Mouse (Mus musculus) midbrain, embryonic 13.5 days (tissue): ENCODE measurements around the gene Trpv2. TPM values are rescaled to one million over a fixed set of nuclear protein-coding genes. Genes with fewer than 3 reads are reported as not detected.

Experiments
- ATAC-seq: fragments of 200-750 bp; cut with Nextera tagmentation; 2 replicates; pipeline ENCODE4 v1.8.0; 2017; ENCODE audit warnings: mild to moderate bottlenecking, moderate TSS enrichment, moderate library complexity
- H3K27ac ChIP-seq: fragments of 300-500 bp; sonication (generic); 2 replicates; pipeline ENCODE4 v1.5.1; 2015; ENCODE audit warnings: inconsistent platforms, mild to moderate bottlenecking, moderate library complexity
- H3K27me3 ChIP-seq: fragments of 300-500 bp; sonication (generic); 2 replicates; pipeline ENCODE4 v1.6.1; 2015; ENCODE audit warnings: mild to moderate bottlenecking, inconsistent platforms
- H3K36me3 ChIP-seq: fragments of 300-500 bp; sonication (generic); 2 replicates; pipeline ENCODE4 v1.6.1; 2015; ENCODE audit warnings: mild to moderate bottlenecking, inconsistent platforms
- H3K4me1 ChIP-seq: fragments of 300-500 bp; sonication (generic); replicated peaks from 2 replicates; pipeline ENCODE4 v1.6.1; 2015; ENCODE audit warnings: inconsistent platforms
- H3K4me2 ChIP-seq: fragments of 300-500 bp; sonication (generic); replicated peaks from 2 replicates; pipeline ENCODE4 v1.6.1; 2015; ENCODE audit warnings: moderate library complexity, mild to moderate bottlenecking, inconsistent platforms
- H3K4me3 ChIP-seq: fragments of 300-500 bp; sonication (generic); replicated peaks from 2 replicates; pipeline ENCODE4 v1.5.1; 2015; ENCODE audit warnings: mild to moderate bottlenecking, inconsistent platforms
- H3K9ac ChIP-seq: fragments of 300-500 bp; sonication (generic); replicated peaks from 2 replicates; pipeline ENCODE4 v1.6.1; 2015; ENCODE audit warnings: mild to moderate bottlenecking, inconsistent platforms
- H3K9me3 ChIP-seq: fragments of 300-500 bp; sonication (generic); 2 replicates; pipeline ENCODE4 v1.6.1; 2016; ENCODE audit warnings: mild to moderate bottlenecking, inconsistent platforms
- WGBS: fragments of 180-500 bp; shearing (Covaris S2); methylation state at CpG from one replicate; pipeline ENCODE4 v1.1.7; 2015; 5-methylcytosine and 5-hydroxymethylcytosine counted together
- polyA plus RNA-seq: library from polyadenylated mRNA; unstranded; fragments of >200 nt; fragmentation: Nextera tagmentation; extraction: Ambion mirVana; gene quantifications from 2 replicates; pipeline ENCODE4 v1.2.1, GENCODE M21; 2015

Gene Trpv2
- polyA plus RNA-seq, 1 experiment from 2014 or later, result 20.7 TPM

- peaks cover 31% of the 10 kb centered on the region for H3K4me1 ChIP-seq
Measured at GRCm38 (mm10) chr11:62640378-62640777, 66.1 kb downstream of the Trpv2 start.

GRCm38 (mm10) chr11:62642023-62642844 lies 67.9 kb downstream of the Trpv2 start:
- Histone ChIP-seq H3K4me2 (no peak overlapping the region), H3K27me3 (no peaks in the 10 kb centered on the region), H3K4me1 (peaks cover 45% of the 10 kb centered on the region), H3K36me3 (no peaks in the 10 kb centered on the region), H3K9me3 (no peaks in the 10 kb centered on the region), H3K9ac (no peak overlapping the region), H3K27ac (no peak overlapping the region), H3K4me3 (no peak overlapping the region)
- ATAC-seq, result no peak
- WGBS, result 55% methylated on average over 11 of the region's 11 CpGs

More at GRCm38 (mm10) chr11:62640378-62640777, 66.1 kb downstream of the Trpv2 start:
- Histone ChIP-seq H3K9ac (no peak overlapping the region), H3K27ac (no peak overlapping the region), H3K4me2 (no peak overlapping the region), H3K4me3 (no peak overlapping the region), H3K9me3 (no peaks in the 10 kb centered on the region), H3K36me3 (no peaks in the 10 kb centered on the region), H3K27me3 (no peaks in the 10 kb centered on the region)
- no peak for ATAC-seq
- 84% methylated on average over 3 of the region's 3 CpGs for WGBS

GRCm38 (mm10) chr11:62643011-62643631 lies 68.8 kb downstream of the Trpv2 start:
- Histone ChIP-seq H3K4me3 (no peak overlapping the region), H3K27ac (peak overlapping the region; percentile 17; the same call in 1 of the 2 replicates), H3K27me3 (no peaks in the 10 kb centered on the region), H3K4me1 (peaks cover 53% of the 10 kb centered on the region), H3K9ac (0 out of 2 replicates have a peak overlapping the region, but pooled peaks have one; percentile 16), H3K4me2 (no peak overlapping the region), H3K9me3 (no peaks in the 10 kb centered on the region), H3K36me3 (no peaks in the 10 kb centered on the region)
- ATAC-seq, result no peak
- WGBS, result 66% methylated on average over 8 of the region's 8 CpGs

GRCm38 (mm10) chr11:62643681-62644363 lies 69.5 kb downstream of the Trpv2 start:
- 85% methylated on average over 10 of the region's 10 CpGs for WGBS
- no peak overlapping the region for H3K4me3 ChIP-seq
- H3K27ac ChIP-seq, result no peak overlapping the region
- ATAC-seq, result no peak
- no peak overlapping the region for H3K4me2 ChIP-seq
- no peak overlapping the region for H3K9ac ChIP-seq
- H3K36me3 ChIP-seq, result no peaks in the 10 kb centered on the region
- no peaks in the 10 kb centered on the region for H3K9me3 ChIP-seq
- H3K4me1 ChIP-seq, result peaks cover 54% of the 10 kb centered on the region
- H3K27me3 ChIP-seq, result no peaks in the 10 kb centered on the region

GRCm38 (mm10) chr11:62644602-62645336 lies 70.5 kb downstream of the Trpv2 start:
- Histone ChIP-seq H3K36me3 (no peaks in the 10 kb centered on the region), H3K4me2 (peak overlapping the region; percentile 19; the same call in 1 of the 2 replicates), H3K4me1 (peaks cover 61% of the 10 kb centered on the region), H3K9ac (no peak overlapping the region), H3K9me3 (no peaks in the 10 kb centered on the region), H3K4me3 (no peak overlapping the region), H3K27me3 (no peaks in the 10 kb centered on the region), H3K27ac (no peak overlapping the region)
- ATAC-seq, result no peak
- 85% methylated on average over 5 of the region's 5 CpGs for WGBS

GRCm38 (mm10) chr11:62645337-62645675 lies 71.0 kb downstream of the Trpv2 start:
- no peak for ATAC-seq
- no peak overlapping the region for H3K27ac ChIP-seq
- H3K27me3 ChIP-seq, result no peaks in the 10 kb centered on the region
- H3K9ac ChIP-seq, result 0 out of 2 replicates have a peak overlapping the region, but pooled peaks have one; percentile 52
- peak overlapping the region; percentile 99 for H3K4me2 ChIP-seq
- H3K4me3 ChIP-seq, result peak overlapping the region; percentile 81; the same call in 1 of the 2 replicates
- WGBS, result 80% methylated on average over 4 of the region's 4 CpGs
- peaks cover 61% of the 10 kb centered on the region for H3K4me1 ChIP-seq
- no peaks in the 10 kb centered on the region for H3K36me3 ChIP-seq
- no peaks in the 10 kb centered on the region for H3K9me3 ChIP-seq

- Histone ChIP-seq H3K9me3 (no peaks in the 10 kb centered on the region), H3K27ac (peak overlapping the region; percentile 56), H3K4me3 (peak overlapping the region; percentile 81), H3K9ac (peak overlapping the region; percentile 52), H3K36me3 (no peaks in the 10 kb centered on the region), H3K4me1 (peaks cover 61% of the 10 kb centered on the region), H3K27me3 (no peaks in the 10 kb centered on the region), H3K4me2 (peak overlapping the region; percentile 99)
- 45% methylated on average over 8 of the region's 8 CpGs for WGBS
- no peak for ATAC-seq
Measured at GRCm38 (mm10) chr11:62645732-62646494, 71.6 kb downstream of the Trpv2 start.

- WGBS, result 37% methylated on average over 4 of the region's 4 CpGs
- peak overlapping the region; percentile 81 for H3K4me3 ChIP-seq
Measured at GRCm38 (mm10) chr11:62646495-62646843, 72.2 kb downstream of the Trpv2 start.

GRCm38 (mm10) chr11:62646958-62647515 lies 72.8 kb downstream of the Trpv2 start:
- no peak for ATAC-seq
- Histone ChIP-seq H3K4me1 (peaks cover 58% of the 10 kb centered on the region), H3K27me3 (no peaks in the 10 kb centered on the region)

More at GRCm38 (mm10) chr11:62646495-62646843, 72.2 kb downstream of the Trpv2 start:
- Histone ChIP-seq H3K9me3 (no peaks in the 10 kb centered on the region), H3K36me3 (no peaks in the 10 kb centered on the region), H3K4me1 (peaks cover 61% of the 10 kb centered on the region), H3K27me3 (no peaks in the 10 kb centered on the region), H3K9ac (peak overlapping the region; percentile 52), H3K27ac (peak overlapping the region; percentile 56; the same call in 1 of the 2 replicates), H3K4me2 (peak overlapping the region; percentile 99)
- no peak for ATAC-seq

GRCm38 (mm10) chr11:62647661-62648590 lies 73.6 kb downstream of the Trpv2 start, which contains the start of gene Lrrc75a:
Gene Lrrc75a (minus strand): TSS chr11:62648523.
- Histone ChIP-seq H3K27me3 (no peaks in the 10 kb centered on the region), H3K4me2 (peak within 1 kb of the TSS; percentile 99), H3K36me3 (no peaks in the 10 kb centered on the region), H3K4me3 (peak within 1 kb of the TSS; percentile 81), H3K27ac (peak within 1 kb of the TSS; percentile 76), H3K9me3 (no peaks in the 10 kb centered on the region), H3K4me1 (peaks cover 52% of the 10 kb centered on the region), H3K9ac (peak within 1 kb of the TSS; percentile 76)
- WGBS, result under 1% methylated on average over 49 of the region's 86 CpGs
- peak; percentile 81 for ATAC-seq

More at GRCm38 (mm10) chr11:62646958-62647515, 72.8 kb downstream of the Trpv2 start:
- peak overlapping the region; percentile 99 for H3K4me2 ChIP-seq
- no peaks in the 10 kb centered on the region for H3K36me3 ChIP-seq
- peak overlapping the region; percentile 76 for H3K9ac ChIP-seq
- 55% methylated on average over 7 of the region's 7 CpGs for WGBS
- H3K9me3 ChIP-seq, result no peaks in the 10 kb centered on the region
- peak overlapping the region; percentile 76; the same call in 1 of the 2 replicates for H3K27ac ChIP-seq
- peak overlapping the region; percentile 81 for H3K4me3 ChIP-seq
